Comparison of ENCODE assay signal across 10 mouse cellular contexts in genomic region chr9:62407357-62408146, GRCm38 (mm10).
DNase-seq lines count a peak whose midpoint lies in the region; ATAC-seq and TF ChIP-seq lines count a peak whose summit lies in the region.
"Had no signal": no experiment of that assay in that cellular context is flagged by ENCODE, and none has a peak within 500 bp of the region (broad histone marks: within the 10 kb centered on the region; RNA-seq: fewer than 3 reads in every experiment).

No protein-coding gene starts in this region.

- peaks cover 2% of the 10 kb centered on the region; the same call in 1 of the 2 replicates for H3K4me1 ChIP-seq in liver, postnatal 0 days (ENCODE audit: insufficient read depth)

- H3K4me3 ChIP-seq in layer of hippocampus, adult 2 months = no peak overlapping the region
- H3K4me3 ChIP-seq in liver, postnatal 0 days (ENCODE audit: low read depth, low read length) = no peak overlapping the region

- H3K27me3 ChIP-seq in liver, postnatal 0 days (ENCODE audit: insufficient read depth, low read length) = no peaks in the 10 kb centered on the region

- TF ChIP-seq CTCF in layer of hippocampus, adult 2 months (conservative IDR thresholded peaks at IDR 0.05) = peak; percentile 41
- peak; percentile 16; the same call in 1 of the 2 replicates for TF ChIP-seq CTCF in liver, postnatal 0 days (IDR thresholded peaks at IDR 0.05; ENCODE audit: low read depth)

- no peak for DNase-seq in layer of hippocampus, adult 2 months (ENCODE audit: low spot score in 2 of 2)
- no peak for DNase-seq in layer of hippocampus, postnatal 10 days (ENCODE audit: low spot score in 2 of 2)
- DNase-seq in ZHBTc4 (ENCODE audit: low read depth, low spot score) = peak; percentile 79
- no peak for DNase-seq in liver, postnatal 0 days
- peak; percentile 18 for DNase-seq in yolk sac, embryonic 10.5 days (ENCODE audit: low spot score)
- DNase-seq in embryo, embryonic 11 days = no peak
- no peak for DNase-seq in left cerebral cortex, adult 11 months (ENCODE audit: low spot score)
- DNase-seq: adrenal gland, postnatal 14 days; cerebellum, adult 9-10 months; kidney, postnatal 4 days had no signal

- H3K36me3 ChIP-seq in liver, postnatal 0 days (replicated peaks; ENCODE audit: insufficient read depth, low read length) = no peaks in the 10 kb centered on the region

- no peak for TF ChIP-seq EP300 in liver, postnatal 0 days (IDR thresholded peaks at IDR 0.05; ENCODE audit: low read depth)

- H3K27ac ChIP-seq in layer of hippocampus, adult 2 months = no peak overlapping the region
- peak overlapping the region; percentile 86; the same call in 1 of the 2 replicates for H3K27ac ChIP-seq in liver, postnatal 0 days (ENCODE audit: low read depth)

- no peak for ATAC-seq in liver, postnatal 0 days

- H3K9ac ChIP-seq in liver, postnatal 0 days (replicated peaks) = no peak overlapping the region

- 50% methylated on average over 5 of the region's 5 CpGs for WGBS in liver, postnatal 0 days (ENCODE audit: insufficient replicate concordance)

- no peaks in the 10 kb centered on the region for H3K9me3 ChIP-seq in liver, postnatal 0 days (ENCODE audit: low read length)

- no peak overlapping the region for H3K4me2 ChIP-seq in liver, postnatal 0 days (ENCODE audit: low read depth, low read length)

Comparison
In these comparisons a context has a peak if more than half of its experiments do, and no peak if none do; other contexts are left out.
1. DNase-seq: peak in ZHBTc4 (single experiment) and yolk sac, embryonic 10.5 days (single experiment); none in layer of hippocampus, adult 2 months (0 of 2), layer of hippocampus, postnatal 10 days (0 of 2), liver, postnatal 0 days (single experiment), embryo, embryonic 11 days (single experiment) and left cerebral cortex, adult 11 months (single experiment).